16 mouse cellular contexts compared by ENCODE assay signal in genomic region chr12:94217906-94218305, GRCm38 (mm10).
DNase-seq lines count a peak whose midpoint lies in the region; ATAC-seq lines count a peak whose summit lies in the region.
"Had no signal": no experiment of that assay in that cellular context is flagged by ENCODE, and none has a peak within 500 bp of the region (broad histone marks: within the 10 kb centered on the region; RNA-seq: fewer than 3 reads in every experiment).

No protein-coding gene starts in this region.

- 73% methylated on average over 4 of the region's 4 CpGs for WGBS in hindbrain, embryonic 11.5 days
- WGBS in hindbrain, embryonic 12.5 days: 72% methylated on average over 4 of the region's 4 CpGs
- 35% methylated on average over 4 of the region's 4 CpGs for WGBS in heart, embryonic 12.5 days
- WGBS in hindbrain, embryonic 16.5 days: 70% methylated on average over 4 of the region's 4 CpGs

- no peak overlapping the region for H3K4me3 ChIP-seq in hindbrain, embryonic 11.5 days (ENCODE audit: low read depth, low read length)
- no peak overlapping the region for H3K4me3 ChIP-seq in hindbrain, embryonic 12.5 days
- no peak overlapping the region for H3K4me3 ChIP-seq in heart, embryonic 12.5 days
- no peak overlapping the region for H3K4me3 ChIP-seq in hindbrain, embryonic 16.5 days (ENCODE audit: low read length)
- H3K4me3 ChIP-seq: embryonic facial prominence, embryonic 12.5 days; limb, embryonic 13.5 days; stomach, embryonic 15.5 days had no signal

- no peak overlapping the region for H3K27ac ChIP-seq in hindbrain, embryonic 11.5 days (ENCODE audit: low read depth, low read length)
- no peak overlapping the region for H3K27ac ChIP-seq in hindbrain, embryonic 12.5 days
- peak overlapping the region; percentile 38; the same call in 1 of the 2 replicates for H3K27ac ChIP-seq in heart, embryonic 12.5 days (ENCODE audit: poor library complexity, severe bottlenecking)
- H3K27ac ChIP-seq in hindbrain, embryonic 16.5 days (ENCODE audit: low read depth, low read length): no peak overlapping the region
- H3K27ac ChIP-seq: embryonic facial prominence, embryonic 12.5 days; limb, embryonic 13.5 days; stomach, embryonic 15.5 days had no signal

- no peaks in the 10 kb centered on the region for H3K9me3 ChIP-seq in hindbrain, embryonic 11.5 days (ENCODE audit: control insufficient read depth, low read length)
- H3K9me3 ChIP-seq in hindbrain, embryonic 12.5 days (replicated peaks): no peaks in the 10 kb centered on the region
- H3K9me3 ChIP-seq in heart, embryonic 12.5 days (replicated peaks): no peaks in the 10 kb centered on the region
- H3K9me3 ChIP-seq in hindbrain, embryonic 16.5 days (ENCODE audit: control insufficient read depth, low read length): no peaks in the 10 kb centered on the region
- H3K9me3 ChIP-seq: embryonic facial prominence, embryonic 12.5 days; limb, embryonic 13.5 days; stomach, embryonic 15.5 days had no signal

- H3K4me1 ChIP-seq in hindbrain, embryonic 11.5 days (replicated peaks; ENCODE audit: control insufficient read depth, insufficient read depth, low read length): no peaks in the 10 kb centered on the region
- no peaks in the 10 kb centered on the region for H3K4me1 ChIP-seq in hindbrain, embryonic 12.5 days
- peaks cover 3% of the 10 kb centered on the region; the same call in 1 of the 2 replicates for H3K4me1 ChIP-seq in heart, embryonic 12.5 days (replicated peaks)
- H3K4me1 ChIP-seq in hindbrain, embryonic 16.5 days (ENCODE audit: control insufficient read depth, insufficient read depth, low read depth, low read length): no peaks in the 10 kb centered on the region
- H3K4me1 ChIP-seq: embryonic facial prominence, embryonic 12.5 days; limb, embryonic 13.5 days; stomach, embryonic 15.5 days had no signal

- H3K9ac ChIP-seq in hindbrain, embryonic 11.5 days (ENCODE audit: low read depth, low read length): no peak overlapping the region
- no peak overlapping the region for H3K9ac ChIP-seq in hindbrain, embryonic 12.5 days
- H3K9ac ChIP-seq in heart, embryonic 12.5 days: no peak overlapping the region
- H3K9ac ChIP-seq in hindbrain, embryonic 16.5 days (ENCODE audit: low read depth, low read length): no peak overlapping the region
- H3K9ac ChIP-seq: embryonic facial prominence, embryonic 12.5 days; forebrain, postnatal 0 days; limb, embryonic 13.5 days; stomach, embryonic 15.5 days had no signal

- no peak overlapping the region for H3K4me2 ChIP-seq in hindbrain, embryonic 11.5 days (replicated peaks; ENCODE audit: low read depth, low read length)
- H3K4me2 ChIP-seq in hindbrain, embryonic 12.5 days (replicated peaks): no peak overlapping the region
- no peak overlapping the region for H3K4me2 ChIP-seq in heart, embryonic 12.5 days
- no peak overlapping the region for H3K4me2 ChIP-seq in hindbrain, embryonic 16.5 days (ENCODE audit: low read length)
- H3K4me2 ChIP-seq: embryonic facial prominence, embryonic 12.5 days; limb, embryonic 13.5 days; stomach, embryonic 15.5 days had no signal

- peak; percentile 6 for DNase-seq in hindbrain, embryonic 11.5 days (ENCODE audit: low spot score)
- DNase-seq in gastrocnemius, adult 18-20 months (ENCODE audit: low spot score): peak; percentile 16
- DNase-seq in mesoderm, embryonic 11.5 days (ENCODE audit: low read depth, low spot score): peak; percentile 21
- DNase-seq in testis, postnatal 10 days (ENCODE audit: low spot score): no peak
- DNase-seq in testis, postnatal 14 days (ENCODE audit: low spot score): no peak
- DNase-seq: cerebellum, adult 11-12 months; forebrain, postnatal 0 days; lung, adult 18-20 months; right cerebral cortex, postnatal 4 days; thymus, postnatal 4 days had no signal

- no peak for ATAC-seq in hindbrain, embryonic 11.5 days (ENCODE audit: low FRiP score)
- ATAC-seq in hindbrain, embryonic 12.5 days (ENCODE audit: low FRiP score): no peak
- ATAC-seq in heart, embryonic 12.5 days (ENCODE audit: insufficient number of reproducible peaks, low FRiP score): no peak
- ATAC-seq in hindbrain, embryonic 16.5 days: no peak
- ATAC-seq: forebrain, postnatal 0 days had no signal

- H3K27me3 ChIP-seq in hindbrain, embryonic 11.5 days (ENCODE audit: control insufficient read depth, insufficient read depth, low read length): no peaks in the 10 kb centered on the region
- no peaks in the 10 kb centered on the region for H3K27me3 ChIP-seq in hindbrain, embryonic 12.5 days
- no peaks in the 10 kb centered on the region for H3K27me3 ChIP-seq in heart, embryonic 12.5 days (replicated peaks)
- no peaks in the 10 kb centered on the region for H3K27me3 ChIP-seq in hindbrain, embryonic 16.5 days (replicated peaks; ENCODE audit: control insufficient read depth, insufficient read depth, low read length)
- H3K27me3 ChIP-seq: embryonic facial prominence, embryonic 12.5 days; limb, embryonic 13.5 days; stomach, embryonic 15.5 days had no signal

- no peaks in the 10 kb centered on the region for H3K36me3 ChIP-seq in hindbrain, embryonic 11.5 days (ENCODE audit: control insufficient read depth, insufficient read depth, low read length)
- no peaks in the 10 kb centered on the region for H3K36me3 ChIP-seq in hindbrain, embryonic 12.5 days
- H3K36me3 ChIP-seq in heart, embryonic 12.5 days: no peaks in the 10 kb centered on the region
- no peaks in the 10 kb centered on the region for H3K36me3 ChIP-seq in hindbrain, embryonic 16.5 days (ENCODE audit: control insufficient read depth, insufficient read depth, low read length)
- H3K36me3 ChIP-seq: embryonic facial prominence, embryonic 12.5 days; limb, embryonic 13.5 days; stomach, embryonic 15.5 days had no signal

Comparison
In these comparisons a context has a peak if more than half of its experiments do, and no peak if none do; other contexts are left out.
1. DNase-seq: peak in hindbrain, embryonic 11.5 days (single experiment), gastrocnemius, adult 18-20 months (single experiment) and mesoderm, embryonic 11.5 days (single experiment); none in testis, postnatal 10 days (single experiment) and testis, postnatal 14 days (single experiment).